ENCODE assay signal across 13 mouse cellular contexts in the genomic region with DNA sequence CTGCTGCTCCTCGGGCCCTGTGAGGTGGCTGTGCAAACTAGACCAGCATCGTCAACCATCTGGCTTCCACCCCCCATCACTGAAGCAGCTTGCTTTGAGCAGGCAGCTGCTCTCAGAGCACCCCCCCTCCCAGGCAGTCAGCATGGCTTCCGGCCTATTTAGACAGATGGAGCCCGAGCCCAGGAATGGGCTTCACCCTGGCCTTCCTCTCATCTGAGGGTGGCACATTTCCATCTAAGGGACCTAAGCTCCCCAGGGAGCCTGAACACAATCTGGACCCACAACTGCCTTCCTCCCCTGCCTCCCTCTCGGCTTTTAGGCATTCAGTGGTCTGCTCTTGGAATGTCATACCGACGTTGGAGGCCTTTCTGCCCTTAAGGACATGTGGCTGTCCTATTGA. TPM values are rescaled to one million over a fixed set of nuclear protein-coding genes. Genes with fewer than 3 reads are reported as not detected.
DNase-seq lines count a peak whose midpoint lies in the region; ATAC-seq lines count a peak whose summit lies in the region.
"Had no signal": no experiment of that assay in that cellular context is flagged by ENCODE, and none has a peak within 500 bp of the region (broad histone marks: within the 10 kb centered on the region; RNA-seq: fewer than 3 reads in every experiment).

No protein-coding gene starts in this region.

- 0 out of 2 replicates have a peak overlapping the region, but pooled peaks have one; percentile 7 for H3K27ac ChIP-seq in hindbrain, embryonic 14.5 days
- no peak overlapping the region for H3K27ac ChIP-seq in hindbrain, embryonic 10.5 days
- H3K27ac ChIP-seq: gastrocnemius, adult 2 months; liver, embryonic 15.5 days had no signal

- no peak overlapping the region; the same call in 1 of the 2 replicates for H3K9ac ChIP-seq in hindbrain, embryonic 14.5 days
- H3K9ac ChIP-seq: liver, embryonic 15.5 days had no signal

- no peak for DNase-seq in hindbrain, embryonic 14.5 days (ENCODE audit: low spot score)
- no peak for DNase-seq in hindbrain, embryonic 10.5 days (ENCODE audit: low spot score)
- DNase-seq in cerebellum, postnatal 14 days: peak; percentile 85 to 88
- DNase-seq in layer of hippocampus, adult 9-11 months: peak; percentile 73
- DNase-seq in right cerebral cortex, adult 2 months (ENCODE audit: low spot score in 2 of 2): peak; percentile 63 to 64
- no peak for DNase-seq in heart, adult 18-20 months
- no peak for DNase-seq in heart, adult 11 months
- DNase-seq in heart, postnatal 36 days: no peak
- DNase-seq: gastrocnemius, adult 2 months; kidney, postnatal 36 days had no signal

- no peaks in the 10 kb centered on the region for H3K9me3 ChIP-seq in hindbrain, embryonic 14.5 days (ENCODE audit: control insufficient read depth, low read length)
- H3K9me3 ChIP-seq in hindbrain, embryonic 10.5 days: no peaks in the 10 kb centered on the region
- H3K9me3 ChIP-seq: liver, embryonic 15.5 days had no signal

- H3K4me2 ChIP-seq in hindbrain, embryonic 14.5 days (replicated peaks): no peak overlapping the region
- H3K4me2 ChIP-seq: liver, embryonic 15.5 days had no signal

- H3K4me1 ChIP-seq in hindbrain, embryonic 14.5 days (replicated peaks; ENCODE audit: control insufficient read depth, insufficient read depth, low read length): peaks cover 21% of the 10 kb centered on the region; the same call in 1 of the 2 replicates
- peaks cover 21% of the 10 kb centered on the region for H3K4me1 ChIP-seq in hindbrain, embryonic 10.5 days (replicated peaks)
- H3K4me1 ChIP-seq: liver, embryonic 15.5 days had no signal

- ATAC-seq in hindbrain, embryonic 14.5 days (ENCODE audit: low FRiP score): 0 out of 2 replicates have a peak, but pooled peaks have one; percentile 28
- ATAC-seq: midbrain, embryonic 16.5 days had no signal

- intact Hi-C loops in heart, postnatal 36 days (cut with DNase I): no loop called here

- H3K27me3 ChIP-seq in hindbrain, embryonic 14.5 days (ENCODE audit: control insufficient read depth, insufficient read depth, low read length): no peaks in the 10 kb centered on the region
- no peaks in the 10 kb centered on the region for H3K27me3 ChIP-seq in hindbrain, embryonic 10.5 days (ENCODE audit: insufficient read depth, poor library complexity, severe bottlenecking)
- H3K27me3 ChIP-seq: liver, embryonic 15.5 days had no signal

- 50% methylated on average over 7 of the region's 7 CpGs for WGBS in hindbrain, embryonic 14.5 days
- WGBS in hindbrain, embryonic 10.5 days: 74% methylated on average over 7 of the region's 7 CpGs

- no peaks in the 10 kb centered on the region for H3K36me3 ChIP-seq in hindbrain, embryonic 14.5 days (replicated peaks; ENCODE audit: control insufficient read depth, insufficient read depth)
- H3K36me3 ChIP-seq in hindbrain, embryonic 10.5 days: no peaks in the 10 kb centered on the region
- H3K36me3 ChIP-seq: liver, embryonic 15.5 days had no signal

- no peak overlapping the region for H3K4me3 ChIP-seq in hindbrain, embryonic 14.5 days (replicated peaks; ENCODE audit: low read length)
- H3K4me3 ChIP-seq in hindbrain, embryonic 10.5 days: no peak overlapping the region
- H3K4me3 ChIP-seq: gastrocnemius, adult 2 months; liver, embryonic 15.5 days had no signal

RNA-seq across cellular contexts. Expression of gene Tmem63c, which starts 22.1 kb away (rescaled TPM):
- polyA plus RNA-seq in hindbrain, embryonic 14.5 days (2014; fragmentation: Nextera tagmentation; extraction: Ambion mirVana): 13.8 and 16.2 TPM in 2 replicates
- polyA plus RNA-seq in hindbrain, embryonic 10.5 days (2016; fragmentation: Nextera tagmentation; extraction: Ambion mirVana): 0.10 and 0.35 TPM in 2 replicates
- under 1 TPM; 0.08 to 0.12 TPM for total RNA-seq in heart, adult 18-20 months (2021)
- under 1 TPM in 1 of 2 experiments, not detected in 1; 0.25 TPM for total RNA-seq in heart, postnatal 36 days (2021)
- total RNA-seq: gastrocnemius, adult 2 months had no signal
- polyA plus RNA-seq: heart, postnatal 0 days; liver, embryonic 15.5 days had no signal

RNA-seq across cellular contexts. Expression of gene Zdhhc22, which starts 53.0 kb away (rescaled TPM):
- polyA plus RNA-seq in hindbrain, embryonic 14.5 days (2014; fragmentation: Nextera tagmentation; extraction: Ambion mirVana): 14.9 and 15.6 TPM in 2 replicates
- 0.14 and 0.75 TPM in 2 replicates for polyA plus RNA-seq in hindbrain, embryonic 10.5 days (2016; fragmentation: Nextera tagmentation; extraction: Ambion mirVana)
- not detected for total RNA-seq in heart, adult 18-20 months (2021)
- not detected for total RNA-seq in heart, postnatal 36 days (2021)
- total RNA-seq: gastrocnemius, adult 2 months had no signal
- polyA plus RNA-seq: heart, postnatal 0 days had no signal

RNA-seq across cellular contexts. Expression of gene Ngb, which starts 59.1 kb away (rescaled TPM):
- 3.2 and 5.0 TPM in 2 replicates for polyA plus RNA-seq in hindbrain, embryonic 14.5 days (2014; fragmentation: Nextera tagmentation; extraction: Ambion mirVana)
- polyA plus RNA-seq in hindbrain, embryonic 10.5 days (2016; fragmentation: Nextera tagmentation; extraction: Ambion mirVana): 0.27 and 0.35 TPM in 2 replicates
- not detected for total RNA-seq in heart, adult 18-20 months (2021)
- total RNA-seq in heart, postnatal 36 days (2021): not detected
- polyA plus RNA-seq: heart, postnatal 0 days; liver, embryonic 15.5 days had no signal

Comparison
In these comparisons a context has a peak if more than half of its experiments do, and no peak if none do; other contexts are left out.
1. DNase-seq: peak in cerebellum, postnatal 14 days (2 of 2), layer of hippocampus, adult 9-11 months (single experiment) and right cerebral cortex, adult 2 months (2 of 2); none in hindbrain, embryonic 14.5 days (single experiment), hindbrain, embryonic 10.5 days (single experiment), heart, adult 18-20 months (0 of 2), heart, adult 11 months (single experiment) and heart, postnatal 36 days (0 of 2).